ENCODE assay signal across 8 mouse cellular contexts in the genomic region with DNA sequence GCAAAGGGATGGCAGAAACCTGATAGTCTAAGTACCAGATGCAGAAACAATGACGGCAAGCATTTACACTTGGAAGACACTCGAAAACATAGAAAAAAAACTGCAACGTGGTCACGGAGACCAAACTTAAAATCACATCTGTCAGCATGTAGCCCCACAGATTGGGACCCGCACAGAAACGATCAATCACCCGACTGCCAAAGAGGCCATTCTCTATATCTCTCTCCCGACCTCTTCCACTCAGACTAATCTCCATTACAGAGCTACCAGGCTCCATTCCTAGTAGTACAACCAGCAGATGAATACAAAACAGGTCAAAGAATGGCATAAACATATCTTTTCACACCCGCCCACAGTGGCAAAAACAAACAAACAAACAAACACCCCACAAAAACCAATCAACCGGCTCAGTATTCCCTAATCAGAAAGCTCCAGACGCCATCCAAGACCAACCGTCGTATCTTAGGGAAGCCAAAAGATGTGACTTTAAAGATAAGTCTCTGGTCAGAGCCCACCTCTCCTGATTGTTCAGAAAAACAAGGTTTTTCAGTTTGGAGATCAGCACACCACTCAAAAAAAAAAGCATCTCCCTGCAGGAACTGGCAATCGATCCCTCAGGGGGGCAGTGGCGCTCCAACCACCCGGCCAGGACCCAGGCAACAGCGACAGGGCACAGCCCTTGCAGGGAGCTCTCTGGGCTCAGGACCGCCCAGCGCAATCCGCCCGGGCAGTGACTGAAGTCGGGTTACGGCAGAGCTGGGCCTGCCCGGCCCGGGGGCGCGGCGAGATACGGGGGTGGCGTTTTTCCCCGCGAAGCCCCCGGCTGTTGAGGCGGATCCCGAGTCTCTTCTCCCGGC. TPM values are rescaled to one million over a fixed set of nuclear protein-coding genes. Genes with fewer than 3 reads are reported as not detected.
DNase-seq lines count a peak whose midpoint lies in the region; ATAC-seq and TF ChIP-seq lines count a peak whose summit lies in the region.

No protein-coding gene starts in this region.

- H3K4me3 ChIP-seq in cortical plate, adult 2 months (ENCODE audit: insufficient read depth, low read length), result peak overlapping the region; percentile 47
- H3K4me3 ChIP-seq in gastrocnemius, adult 2 months, result peak overlapping the region; percentile 94
- H3K4me3 ChIP-seq in limb, embryonic 15.5 days, result peak overlapping the region; percentile 91
- H3K4me3 ChIP-seq in midbrain, embryonic 14.5 days (replicated peaks; ENCODE audit: low read depth, low read length), result peak overlapping the region; percentile 89
- peak overlapping the region; percentile 98 for H3K4me3 ChIP-seq in stomach, embryonic 16.5 days (replicated peaks; ENCODE audit: low read length)

- 1% methylated on average over 36 of the region's 36 CpGs for WGBS in limb, embryonic 15.5 days
- 2% methylated on average over 36 of the region's 36 CpGs for whole genome bisulfite sequencing in midbrain, embryonic 14.5 days
- under 1% methylated on average over 36 of the region's 36 CpGs for WGBS in stomach, embryonic 16.5 days

- H3K9me3 ChIP-seq in limb, embryonic 15.5 days, result no peaks in the 10 kb centered on the region
- H3K9me3 ChIP-seq in midbrain, embryonic 14.5 days (ENCODE audit: control insufficient read depth, low read length), result no peaks in the 10 kb centered on the region
- H3K9me3 ChIP-seq in stomach, embryonic 16.5 days (replicated peaks; ENCODE audit: control insufficient read depth, low read length), result no peaks in the 10 kb centered on the region

- intact Hi-C loops in gastrocnemius, adult 2 months (cut with DNase I), result no loop called here

- H3K4me1 ChIP-seq in cortical plate, adult 2 months (ENCODE audit: control insufficient read depth, insufficient read depth, low read length), result no peaks in the 10 kb centered on the region; the same call in 1 of the 2 replicates
- H3K4me1 ChIP-seq in limb, embryonic 15.5 days, result peaks cover 13% of the 10 kb centered on the region
- H3K4me1 ChIP-seq in midbrain, embryonic 14.5 days (ENCODE audit: control insufficient read depth, insufficient read depth, low read length), result peaks cover 20% of the 10 kb centered on the region
- H3K4me1 ChIP-seq in stomach, embryonic 16.5 days (ENCODE audit: control insufficient read depth, insufficient read depth, low read length), result peaks cover 20% of the 10 kb centered on the region; the same call in 1 of the 2 replicates

- ATAC-seq in limb, embryonic 15.5 days (ENCODE audit: insufficient number of reproducible peaks, low FRiP score, low TSS enrichment, low read depth), result peak; percentile 65
- ATAC-seq in midbrain, embryonic 14.5 days (ENCODE audit: low FRiP score, low TSS enrichment), result peak; percentile 72
- ATAC-seq in stomach, embryonic 16.5 days (ENCODE audit: insufficient read depth, low FRiP score), result peak; percentile 87

- H3K4me2 ChIP-seq in limb, embryonic 15.5 days, result peak overlapping the region; percentile 63
- peak overlapping the region; percentile 86 for H3K4me2 ChIP-seq in midbrain, embryonic 14.5 days (ENCODE audit: low read length)
- peak overlapping the region; percentile 92 for H3K4me2 ChIP-seq in stomach, embryonic 16.5 days (ENCODE audit: low read depth, low read length)

- no peak for TF ChIP-seq POLR2A in cortical plate, adult 2 months (IDR thresholded peaks at IDR 0.05; ENCODE audit: extremely low read depth, insufficient read depth, low read length)

- DNase-seq in 3T3-L1 (ENCODE audit: low read depth, low spot score) (peak; percentile 56), NIH3T3 (ENCODE audit: low read depth) (peak; percentile 69)
- DNase-seq in gastrocnemius, adult 2 months, result peak; percentile 70
- peak; percentile 51 to 52 for DNase-seq in kidney, adult 8-10 months
- peak; percentile 71 for DNase-seq in midbrain, embryonic 14.5 days

- no peak for TF ChIP-seq CTCF in cortical plate, adult 2 months (IDR thresholded peaks at IDR 0.05; ENCODE audit: extremely low read depth, insufficient read depth, low read length)
- TF ChIP-seq CTCF in gastrocnemius, adult 2 months (IDR thresholded peaks at IDR 0.05), result no peak

- H3K36me3 ChIP-seq in limb, embryonic 15.5 days, result no peaks in the 10 kb centered on the region
- H3K36me3 ChIP-seq in midbrain, embryonic 14.5 days (ENCODE audit: control insufficient read depth, insufficient read depth, low read length), result no peaks in the 10 kb centered on the region
- H3K36me3 ChIP-seq in stomach, embryonic 16.5 days (ENCODE audit: control insufficient read depth, insufficient read depth, low read length), result no peaks in the 10 kb centered on the region

- H3K9ac ChIP-seq in limb, embryonic 15.5 days, result peak overlapping the region; percentile 94
- peak overlapping the region; percentile 92 for H3K9ac ChIP-seq in midbrain, embryonic 14.5 days (replicated peaks; ENCODE audit: low read length)
- H3K9ac ChIP-seq in stomach, embryonic 16.5 days (ENCODE audit: low read length), result peak overlapping the region; percentile 96

- no peak overlapping the region for H3K27ac ChIP-seq in cortical plate, adult 2 months (ENCODE audit: insufficient read depth, low read length)
- H3K27ac ChIP-seq in gastrocnemius, adult 2 months, result peak overlapping the region; percentile 96
- H3K27ac ChIP-seq in limb, embryonic 15.5 days, result peak overlapping the region; percentile 91
- peak overlapping the region; percentile 95 for H3K27ac ChIP-seq in midbrain, embryonic 14.5 days (replicated peaks; ENCODE audit: low read depth, low read length)
- peak overlapping the region; percentile 87 for H3K27ac ChIP-seq in stomach, embryonic 16.5 days (ENCODE audit: low read length)

- no peaks in the 10 kb centered on the region for H3K27me3 ChIP-seq in limb, embryonic 15.5 days
- H3K27me3 ChIP-seq in midbrain, embryonic 14.5 days (ENCODE audit: control insufficient read depth, insufficient read depth, low read length), result no peaks in the 10 kb centered on the region
- no peaks in the 10 kb centered on the region for H3K27me3 ChIP-seq in stomach, embryonic 16.5 days (ENCODE audit: control insufficient read depth, insufficient read depth, low read length)

RNA-seq across cellular contexts. Expression of a gene that starts 0.7 kb away (rescaled TPM):
- polyA plus RNA-seq in cortical plate, adult 2 months (2012; rRNA removed), result 14.1 and 15.4 TPM in 2 replicates
- total RNA-seq in gastrocnemius, adult 2 months (2021), result 1 to 10 TPM; 8.0 to 9.8 TPM
- 21.5 and 27.3 TPM in 2 replicates for polyA plus RNA-seq in limb, embryonic 15.5 days (2015; fragmentation: Nextera tagmentation; extraction: Ambion mirVana)
- polyA plus RNA-seq in midbrain, embryonic 14.5 days (2014; fragmentation: Nextera tagmentation; extraction: Ambion mirVana), result 27.1 and 31.5 TPM in 2 replicates
- polyA plus RNA-seq in stomach, embryonic 16.5 days (2015; fragmentation: Nextera tagmentation; extraction: Ambion mirVana), result 19.7 and 21.7 TPM in 2 replicates

Comparison
In these comparisons a context has a peak if more than half of its experiments do, and no peak if none do; other contexts are left out.
1. H3K4me3 ChIP-seq: peak in every context shown above with its lines; median percentile 98 in stomach, embryonic 16.5 days; 94 in gastrocnemius, adult 2 months; 91 in limb, embryonic 15.5 days; 89 in midbrain, embryonic 14.5 days; 47 in cortical plate, adult 2 months.